Mouse (Mus musculus) left cerebral cortex, postnatal 4 days (tissue): ENCODE measurements around the gene Shd. TPM values are rescaled to one million over a fixed set of nuclear protein-coding genes. Genes with fewer than 3 reads are reported as not detected.
"Not testable (repeated sequence)": the region's sequence is repeated elsewhere in the genome, so short reads cannot be mapped to it uniquely, and the experiment has no call there.

Experiments
- DNase-seq: peaks from one replicate; pipeline ENCODE4 v3.0.0-alpha.2; 2022
- intact Hi-C: fragments of 180-260 bp; cut with DNase I; formaldehyde crosslinking; loops from one replicate; pipeline ENCODE4 v1.15.1; 2025
- total RNA-seq, 2 experiments: library from RNA; stranded (reverse); gene quantifications; 2 replicates each; pipeline ENCODE4 v1.2.3; 2021

Gene Shd
- total RNA-seq: 100 to 1,000 TPM in 1 of 2 experiments, 10 to 100 TPM in 1; 99.6 to 101 TPM

- intact Hi-C loops: no loop called here
- peak; percentile 80 for DNase-seq
These were observed at the start of gene Shd for GRCm38 (mm10) chr17:55969966-55970891. TSS of gene Shd (plus strand) at chr17:55970467.

GRCm38 (mm10) chr17:55931553-55932502, 38.4 kb upstream of the Shd start:
- DNase-seq: peak; percentile 75
- intact Hi-C loops: no loop called here

GRCm38 (mm10) chr17:55932635-55933034, 37.6 kb upstream of the Shd start:
- intact Hi-C loops: no loop called here
- no peak for DNase-seq

- DNase-seq: no peak
- intact Hi-C loops: no loop called here
These were observed 37.1 kb upstream of the Shd start for GRCm38 (mm10) chr17:55933191-55933590.

- intact Hi-C loops, DNase-seq: not testable (repeated sequence)
These were observed 25.8 kb upstream of the Shd start for GRCm38 (mm10) chr17:55944387-55944865.

GRCm38 (mm10) chr17:55944866-55945682, 25.2 kb upstream of the Shd start:
- intact Hi-C loops: not testable (repeated sequence)

GRCm38 (mm10) chr17:55945696-55946095, 24.6 kb upstream of the Shd start:
- DNase-seq: no peak
- intact Hi-C loops: no loop called here

More at GRCm38 (mm10) chr17:55944866-55945682, 25.2 kb upstream of the Shd start:
- DNase-seq: peak; percentile 93

- intact Hi-C loops: no loop called here
- DNase-seq: no peak
These were observed 21.6 kb upstream of the Shd start for GRCm38 (mm10) chr17:55948647-55949046.

GRCm38 (mm10) chr17:55949400-55949799, 20.9 kb upstream of the Shd start, which contains the start of gene Zfp119b:
TSS of gene Zfp119b (minus strand) at chr17:55949500.
- intact Hi-C loops: no loop called here
- DNase-seq: no peak

GRCm38 (mm10) chr17:55950601-55951000, 19.7 kb upstream of the Shd start:
- no peak for DNase-seq
- intact Hi-C loops: no loop called here

GRCm38 (mm10) chr17:55952041-55952440, 18.2 kb upstream of the Shd start:
- intact Hi-C loops: no loop called here
- DNase-seq: no peak

GRCm38 (mm10) chr17:55952447-55953027, 17.7 kb upstream of the Shd start, which contains the start of gene Ebi3:
TSS of gene Ebi3 (plus strand) at chr17:55952640.
- no peak for DNase-seq
- intact Hi-C loops: no loop called here

GRCm38 (mm10) chr17:55953751-55954150, 16.5 kb upstream of the Shd start:
- no peak for DNase-seq
- intact Hi-C loops: no loop called here

- intact Hi-C loops: no loop called here
- DNase-seq: no peak
These were observed 16.0 kb upstream of the Shd start for GRCm38 (mm10) chr17:55954229-55954628.

- DNase-seq: peak; percentile 85
- intact Hi-C loops: no loop called here
These were observed 14.1 kb upstream of the Shd start for GRCm38 (mm10) chr17:55956129-55956528.

- intact Hi-C loops: no loop called here
- no peak for DNase-seq
These were observed 13.7 kb upstream of the Shd start for GRCm38 (mm10) chr17:55956591-55956990.

- intact Hi-C loops: no loop called here
- peak; percentile 81 for DNase-seq
These were observed 13.1 kb upstream of the Shd start for GRCm38 (mm10) chr17:55957168-55957567.

GRCm38 (mm10) chr17:55957726-55958583, 12.3 kb upstream of the Shd start:
- intact Hi-C loops: no loop called here
- no peak for DNase-seq

- intact Hi-C loops: no loop called here
- DNase-seq: no peak
These were observed 11.7 kb upstream of the Shd start for GRCm38 (mm10) chr17:55958584-55958886.
